Mouse (Mus musculus) CD8-positive naive resting alpha-beta T cell, adult 57 days (primary cell): ENCODE measurements around the gene Olfr63. TPM values are rescaled to one million over a fixed set of nuclear protein-coding genes. Genes with fewer than 3 reads are reported as not detected.

Source experiments
- total RNA-seq: library from RNA; stranded (reverse); gene quantifications from one replicate; pipeline ENCODE4 v1.2.4, GENCODE M21; 2023

Olfr63 gene
- total RNA-seq = 0.09 TPM

GRCm38 (mm10) chr17:33264376-33264775, at the start of gene Olfr63:
Olfr63 (plus strand) TSS chr17:33264676.

GRCm38 (mm10) chr17:33221590-33221989, 42.9 kb upstream of the Olfr63 start, which contains the start of gene Olfr1564:
Olfr1564 (minus strand) TSS chr17:33221690.

GRCm38 (mm10) chr17:33254530-33255318, 9.8 kb upstream of the Olfr63 start, which contains the start of gene Zfp955a:
Zfp955a (minus strand) TSS chr17:33255145.

GRCm38 (mm10) chr17:33289039-33289875, 24.8 kb downstream of the Olfr63 start, which contains the start of gene Zfp955b:
Zfp955b (plus strand) TSS chr17:33289544.

Other genes starting within 250 kb of the Olfr63 start
- gene Zfp763, start 231.3 kb upstream of the Olfr63 start, total RNA-seq = 8.9 TPM
- gene 4921501E09Rik, start 196.6 kb upstream of the Olfr63 start, total RNA-seq = not detected
- gene Zfp563, start 175.4 kb upstream of the Olfr63 start, total RNA-seq = 3.1 TPM
- gene Morc2b, start 125.0 kb upstream of the Olfr63 start, total RNA-seq = not detected
- gene Olfr55, start 96.2 kb upstream of the Olfr63 start, total RNA-seq = not detected
- gene Olfr239, start 73.4 kb upstream of the Olfr63 start, total RNA-seq = not detected
- not detected for gene Olfr1564, start 43.0 kb upstream of the Olfr63 start, total RNA-seq
- gene Zfp955a, start 9.5 kb upstream of the Olfr63 start, total RNA-seq = 7.8 TPM
- gene Zfp955b, start 24.9 kb downstream of the Olfr63 start, total RNA-seq = 7.9 TPM
- 22.0 TPM for gene Zfp81, start 94.2 kb downstream of the Olfr63 start, total RNA-seq
- 9.3 TPM for gene Zfp101, start 130.0 kb downstream of the Olfr63 start, total RNA-seq
- gene Actl9, start 168.2 kb downstream of the Olfr63 start, total RNA-seq = not detected